Mouse (Mus musculus) CD4-positive, CD25-positive, alpha-beta regulatory T cell, adult 2 months (primary cell): Measurements from ENCODE around the gene Sdr9c7.
"Not testable (repeated sequence)": the region's sequence is repeated elsewhere in the genome, so short reads cannot be mapped to it uniquely, and the experiment has no call there.

Experiments
- DNase-seq: peaks from one replicate; pipeline ENCODE4 v3.0.0-alpha.2; 2012; ENCODE audit warnings: low read depth, low spot score

Sdr9c7 gene

GRCm38 (mm10) chr10:127906138-127906537 lies 7.8 kb downstream of the Sdr9c7 start:
- no peak for DNase-seq

GRCm38 (mm10) chr10:127907386-127907951 lies 9.2 kb downstream of the Sdr9c7 start:
- DNase-seq = no peak

DNA sequence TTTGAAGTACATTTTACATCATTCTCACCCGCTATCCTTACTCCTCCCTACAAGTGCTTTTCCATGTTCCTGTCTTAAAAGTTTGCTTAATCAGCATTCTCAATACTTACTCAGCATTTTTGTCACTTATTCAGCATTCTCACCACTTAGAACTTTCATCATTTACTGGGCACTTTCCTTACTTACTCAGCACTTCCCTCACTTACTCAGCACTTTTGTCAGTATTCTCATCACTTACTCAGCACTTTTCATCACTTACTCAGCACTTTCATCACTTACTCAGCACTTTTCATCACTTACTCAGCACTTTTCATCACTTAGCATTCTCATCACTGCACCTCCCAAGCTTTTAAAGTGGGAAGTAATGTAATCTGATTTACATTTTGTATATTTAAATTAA lies 17.3 kb downstream of the Sdr9c7 start:
- no peak for DNase-seq

DNA sequence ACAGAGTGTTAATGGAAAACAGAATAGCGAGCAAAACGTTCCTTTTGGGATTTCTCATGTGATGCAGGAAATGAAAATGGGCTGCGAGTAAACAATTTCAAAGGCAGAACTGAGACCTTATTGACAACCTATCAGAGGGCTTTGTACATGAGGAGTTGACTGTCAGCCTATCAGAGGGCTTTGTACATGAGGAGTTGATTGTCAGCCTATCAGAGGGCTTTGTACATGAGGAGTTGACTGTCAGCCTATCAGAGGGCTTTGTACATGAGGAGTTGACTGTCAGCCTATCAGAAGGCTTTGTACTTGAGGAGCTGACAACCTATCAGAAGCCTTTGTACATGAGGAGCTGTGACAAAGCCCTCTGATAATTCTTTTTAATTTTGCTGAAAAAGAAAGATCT lies 18.9 kb downstream of the Sdr9c7 start:
- DNase-seq = not testable (repeated sequence)

DNA sequence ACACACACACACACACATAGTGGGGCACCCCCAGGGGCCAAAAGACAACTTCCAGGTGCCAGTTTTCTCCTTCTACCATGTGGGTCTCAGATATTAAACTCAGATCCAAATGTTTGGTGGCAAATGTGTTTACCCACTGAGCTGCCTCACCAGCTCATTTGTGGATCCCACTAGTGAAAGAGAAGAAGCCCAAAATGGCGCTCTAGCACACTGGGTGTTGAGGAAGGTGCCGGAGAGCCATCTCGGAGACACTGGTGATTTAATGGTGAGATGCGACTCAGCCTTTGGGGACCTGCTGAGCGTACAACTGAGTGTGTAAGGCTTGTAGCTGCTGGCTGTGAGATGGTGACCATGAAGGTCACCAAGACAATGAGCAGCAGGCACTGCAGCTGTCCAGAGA lies 19.3 kb downstream of the Sdr9c7 start:
- DNase-seq = no peak

DNA sequence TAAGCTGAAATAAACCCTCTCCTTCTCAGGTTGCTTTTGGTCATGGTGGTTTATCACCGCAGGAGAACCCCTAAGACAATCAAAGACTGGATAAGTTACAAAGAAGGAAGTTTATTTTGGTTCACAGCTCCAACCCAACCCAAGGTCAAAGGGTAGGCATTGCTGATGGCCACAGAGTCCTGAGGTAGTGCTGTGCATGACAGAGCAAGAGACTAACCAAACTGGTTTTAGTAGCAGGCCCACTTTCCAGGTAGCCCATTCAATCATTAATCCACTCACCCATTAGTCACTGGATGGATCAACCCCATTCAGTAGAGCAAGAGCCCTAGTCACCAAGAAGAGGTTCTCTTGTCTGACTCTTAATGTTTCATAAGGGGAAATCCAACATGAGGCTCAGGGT lies 23.9 kb downstream of the Sdr9c7 start:
- no peak for DNase-seq

- no peak for DNase-seq
These were observed 24.7 kb downstream of the Sdr9c7 start for GRCm38 (mm10) chr10:127923024-127923423.

DNA sequence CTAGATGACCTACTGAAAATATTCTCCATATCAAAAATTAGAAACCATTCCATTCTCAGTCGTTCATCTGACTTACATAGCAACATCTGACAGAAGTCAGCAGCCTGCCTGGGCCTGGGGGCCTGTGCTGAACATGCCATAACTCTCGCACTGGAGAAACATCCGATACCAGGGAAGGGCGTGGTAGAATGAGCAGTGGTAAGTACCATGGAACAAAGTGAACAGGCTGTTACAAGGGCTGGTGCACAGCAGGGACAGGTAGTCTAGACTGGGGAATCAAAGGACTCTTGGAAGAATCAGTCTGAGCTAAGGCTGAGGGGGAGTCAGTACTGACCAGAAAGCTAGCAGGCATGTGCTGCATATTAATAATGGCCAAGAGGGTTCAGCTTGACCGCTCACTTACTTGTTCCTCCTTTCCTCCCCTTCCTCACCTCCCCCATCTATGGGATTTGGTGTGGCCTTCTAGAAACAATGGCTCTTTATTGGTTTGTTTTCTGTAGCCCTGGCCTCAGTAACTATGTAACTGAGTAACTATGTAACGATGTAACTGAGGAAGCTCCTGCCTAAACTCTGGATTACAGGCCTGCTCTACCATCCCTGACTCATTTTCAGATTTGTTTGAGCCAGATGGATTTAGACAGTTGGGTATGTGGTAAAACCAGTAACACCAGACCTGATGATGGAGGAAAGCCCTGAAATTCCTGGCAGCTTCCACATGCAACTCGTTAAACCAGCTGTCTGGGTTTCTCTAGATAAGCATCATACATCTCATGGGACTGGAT lies 26.5 kb downstream of the Sdr9c7 start:
- DNase-seq = no peak

DNA sequence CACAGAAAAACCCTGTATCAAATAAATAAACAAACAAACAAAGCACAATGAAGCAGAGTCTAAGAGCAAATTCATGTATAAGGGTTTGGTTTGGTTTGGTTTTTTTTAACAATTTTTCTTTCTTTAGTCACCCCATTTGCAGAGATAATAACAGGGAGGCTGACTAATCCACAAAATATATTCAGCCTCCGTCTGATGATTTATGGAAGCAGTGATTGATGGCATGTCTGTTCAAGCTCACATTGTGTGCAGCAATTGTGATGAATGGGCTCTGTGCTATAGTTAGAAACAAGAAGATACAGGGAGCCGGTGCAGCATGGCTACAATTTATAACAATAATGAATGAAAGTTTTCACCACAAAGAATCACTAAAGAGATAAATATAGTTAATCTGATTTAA lies 29.4 kb downstream of the Sdr9c7 start:
- DNase-seq = no peak

- DNase-seq = no peak
These were observed 34.1 kb downstream of the Sdr9c7 start for GRCm38 (mm10) chr10:127932290-127932926.

GRCm38 (mm10) chr10:127936271-127936670 lies 38.0 kb downstream of the Sdr9c7 start:
- DNase-seq = no peak

DNA sequence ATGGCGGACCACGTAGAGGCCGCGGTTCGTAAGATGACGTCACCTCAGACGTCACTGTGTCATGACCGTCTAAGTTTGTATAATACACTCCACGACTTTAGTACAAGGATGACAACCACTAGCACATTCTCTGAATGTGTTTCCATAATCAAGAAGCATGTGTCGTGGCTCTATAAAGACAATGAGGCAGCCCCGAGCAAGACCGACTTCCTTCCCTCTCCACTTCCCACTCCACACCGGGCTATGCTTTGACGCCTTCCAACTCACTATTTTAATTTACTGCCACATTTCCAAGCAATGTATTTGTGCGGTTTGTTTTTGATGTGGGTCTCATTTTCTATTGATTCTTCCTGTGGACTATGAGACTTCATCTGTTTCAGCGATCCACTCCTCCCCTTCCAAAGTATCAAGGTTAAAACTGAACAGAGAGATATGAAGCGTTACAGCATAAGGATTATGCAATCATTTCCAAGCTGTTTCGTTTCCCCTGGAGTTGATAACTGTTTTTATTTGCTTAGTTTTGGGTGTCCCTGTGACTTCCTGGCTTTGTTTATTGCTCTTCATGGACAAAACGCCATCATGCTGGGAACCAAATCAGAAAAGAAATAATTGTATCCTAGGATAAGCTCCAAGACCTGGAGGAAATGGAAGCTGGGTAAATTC lies 38.6 kb downstream of the Sdr9c7 start:
- no peak for DNase-seq

GRCm38 (mm10) chr10:127937428-127938010 lies 39.2 kb downstream of the Sdr9c7 start:
- peak; percentile 71 for DNase-seq

DNA sequence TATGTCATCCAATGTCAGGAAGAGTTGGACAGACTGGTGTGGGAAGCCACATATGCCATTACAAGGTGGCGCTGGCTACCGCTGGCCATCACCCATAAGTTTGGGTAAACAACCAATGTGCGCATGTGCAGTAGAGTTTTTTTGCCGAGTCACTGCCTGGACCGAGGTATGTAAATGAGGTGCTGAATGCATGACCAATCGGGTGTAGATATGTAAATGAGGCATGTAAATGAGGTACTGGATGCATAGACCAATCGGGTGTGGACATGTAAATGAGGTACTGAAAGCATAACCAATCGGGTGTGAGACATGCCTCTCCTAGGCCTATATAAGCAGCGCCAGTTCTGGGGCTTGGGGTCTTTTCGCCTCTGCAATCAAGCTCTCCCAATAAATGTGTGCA lies 41.3 kb downstream of the Sdr9c7 start:
- not testable (repeated sequence) for DNase-seq

DNA sequence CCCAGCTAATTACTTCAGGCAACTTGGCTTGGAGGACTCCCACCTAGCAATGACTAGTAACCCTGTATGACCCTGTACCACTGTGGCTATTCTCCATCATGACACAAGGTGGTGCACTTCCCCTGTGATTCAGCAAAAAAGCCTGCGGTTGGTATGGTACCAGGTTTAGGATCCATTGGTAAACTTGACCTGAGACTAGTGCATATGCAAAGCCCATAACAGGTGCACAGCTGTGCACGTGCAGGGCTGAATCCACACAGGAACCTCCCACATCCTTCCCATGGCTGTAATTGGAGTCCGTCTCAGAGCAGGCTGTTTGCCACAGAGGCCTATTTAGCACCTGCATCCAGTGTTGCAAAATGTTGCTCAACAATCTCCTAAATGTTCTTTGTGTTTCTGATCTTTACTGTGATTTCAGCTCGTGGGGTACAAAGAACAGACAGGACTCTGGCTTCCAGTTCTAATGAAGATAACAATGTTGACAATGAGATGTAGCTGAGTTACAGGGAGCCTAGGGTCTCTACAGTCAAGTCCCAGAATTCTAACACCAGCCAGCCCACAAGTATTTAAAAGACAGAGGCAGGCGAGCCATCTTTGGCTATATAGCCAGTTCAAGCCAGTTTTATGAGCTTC lies 47.2 kb downstream of the Sdr9c7 start:
- DNase-seq = peak; percentile 73

GRCm38 (mm10) chr10:127949596-127950130 lies 51.3 kb downstream of the Sdr9c7 start:
- DNase-seq = no peak

DNA sequence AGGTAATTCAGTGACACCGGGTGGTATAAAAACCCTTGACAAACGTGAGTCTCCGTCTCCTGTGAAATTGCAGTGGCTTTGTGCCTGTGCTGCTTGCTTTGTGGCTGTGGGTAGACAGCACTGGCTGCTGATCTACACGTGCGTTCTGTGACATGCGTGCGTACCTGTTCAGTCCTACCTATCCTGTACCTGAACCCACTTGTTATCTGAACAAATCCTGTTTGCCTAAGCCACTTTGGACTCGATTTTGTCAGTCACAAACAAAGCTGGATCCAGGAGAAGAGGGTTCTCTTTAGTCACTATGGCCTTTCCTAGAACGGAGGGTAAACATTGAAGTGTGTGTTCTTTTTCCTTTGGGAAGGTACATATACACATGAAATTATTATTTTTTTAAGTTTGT lies 53.1 kb downstream of the Sdr9c7 start:
- DNase-seq = no peak

GRCm38 (mm10) chr10:127951821-127952220 lies 53.5 kb downstream of the Sdr9c7 start:
- DNase-seq = no peak

- DNase-seq = no peak
These were observed 56.7 kb downstream of the Sdr9c7 start for GRCm38 (mm10) chr10:127955034-127955433.

DNA sequence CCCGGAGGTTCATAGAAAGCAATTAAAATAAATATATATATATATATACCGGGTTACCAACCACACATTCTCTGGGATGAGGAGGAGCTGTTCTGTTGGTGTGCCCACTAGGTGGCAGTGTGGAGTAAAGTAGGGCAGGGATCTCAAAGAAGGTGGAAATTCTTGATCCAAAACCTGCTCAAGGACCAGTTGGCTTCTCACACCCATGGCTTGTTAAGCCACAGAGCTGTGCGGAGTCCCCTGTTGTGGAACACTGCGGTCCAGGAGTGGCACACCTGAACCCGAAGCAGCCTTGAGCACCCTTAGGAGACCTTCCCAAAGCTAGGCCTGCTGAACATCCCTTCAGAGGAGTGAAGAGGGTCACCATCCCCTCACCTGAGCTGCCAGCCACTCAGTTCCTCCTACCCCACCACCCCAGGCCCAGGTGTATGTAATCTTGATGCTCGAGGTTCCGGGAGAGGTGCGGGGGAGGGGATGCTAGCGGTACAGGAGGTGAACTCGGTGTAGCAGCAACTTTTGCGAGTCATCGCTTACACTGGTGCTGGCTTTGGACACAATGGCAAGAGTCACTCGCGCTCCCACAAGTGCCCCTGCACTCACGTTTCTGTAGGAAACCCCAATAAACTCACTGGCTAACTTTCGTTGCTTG lies 58.0 kb downstream of the Sdr9c7 start:
- peak; percentile 80 for DNase-seq
